Mouse (Mus musculus) ovary, postnatal 10 days (tissue): Measurements from ENCODE around the gene Gja1.

Experiments
- DNase-seq: peaks from one replicate; pipeline ENCODE4 v3.0.0; 2022; ENCODE audit warnings: low spot score

Gene Gja1

DNA sequence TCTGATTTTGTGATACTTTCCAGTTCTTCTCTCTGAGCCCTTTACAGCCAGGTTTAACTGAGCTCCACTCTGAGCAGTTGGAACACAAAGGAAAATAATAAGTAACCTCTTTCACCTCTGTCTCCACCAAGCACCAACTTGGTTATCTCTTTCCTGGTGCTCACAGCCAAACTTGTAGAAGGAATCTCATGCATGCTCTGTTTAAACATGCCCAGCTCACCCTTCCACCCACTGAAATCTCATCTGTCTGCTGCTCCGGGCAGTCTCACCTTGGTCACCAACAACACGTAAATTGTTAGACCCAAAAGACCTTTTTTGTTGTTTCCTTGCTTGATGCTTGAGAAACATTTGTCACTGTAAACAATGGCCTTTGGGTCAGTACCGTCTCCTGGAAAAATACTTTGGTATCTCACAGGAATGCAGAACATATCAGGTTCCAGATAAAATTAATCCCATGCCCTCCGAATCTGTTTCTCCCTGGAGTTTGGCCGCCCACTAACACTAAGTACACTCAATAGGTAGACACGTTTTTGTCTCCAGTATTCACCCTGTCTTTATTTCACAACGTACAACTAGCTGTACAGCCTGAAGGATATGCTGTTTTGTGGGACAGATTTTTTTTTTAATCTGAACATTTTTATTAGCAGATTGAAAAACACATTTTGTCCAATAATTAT lies 38.9 kb downstream of the Gja1 start:
- DNase-seq, result no peak

DNA sequence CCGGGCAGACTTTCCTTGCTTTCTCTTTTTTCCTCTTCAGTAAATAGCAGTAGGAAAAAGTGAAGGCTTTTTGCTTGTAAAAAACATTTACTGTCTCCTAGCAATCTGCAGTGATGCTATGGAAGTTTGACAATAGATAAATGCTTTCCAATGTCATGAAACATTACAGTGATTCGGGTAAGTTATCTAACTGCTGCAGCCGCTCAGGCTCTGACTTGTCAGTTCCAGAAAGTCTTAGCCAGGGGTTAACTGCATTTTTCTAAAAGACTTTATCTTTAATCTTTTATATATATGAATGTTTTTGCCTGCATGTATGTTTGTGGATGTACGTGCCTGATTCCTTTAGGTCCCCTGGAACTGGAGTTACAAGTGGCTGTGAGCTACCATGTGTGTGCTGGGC lies 45.4 kb downstream of the Gja1 start:
- DNase-seq, result no peak

DNA sequence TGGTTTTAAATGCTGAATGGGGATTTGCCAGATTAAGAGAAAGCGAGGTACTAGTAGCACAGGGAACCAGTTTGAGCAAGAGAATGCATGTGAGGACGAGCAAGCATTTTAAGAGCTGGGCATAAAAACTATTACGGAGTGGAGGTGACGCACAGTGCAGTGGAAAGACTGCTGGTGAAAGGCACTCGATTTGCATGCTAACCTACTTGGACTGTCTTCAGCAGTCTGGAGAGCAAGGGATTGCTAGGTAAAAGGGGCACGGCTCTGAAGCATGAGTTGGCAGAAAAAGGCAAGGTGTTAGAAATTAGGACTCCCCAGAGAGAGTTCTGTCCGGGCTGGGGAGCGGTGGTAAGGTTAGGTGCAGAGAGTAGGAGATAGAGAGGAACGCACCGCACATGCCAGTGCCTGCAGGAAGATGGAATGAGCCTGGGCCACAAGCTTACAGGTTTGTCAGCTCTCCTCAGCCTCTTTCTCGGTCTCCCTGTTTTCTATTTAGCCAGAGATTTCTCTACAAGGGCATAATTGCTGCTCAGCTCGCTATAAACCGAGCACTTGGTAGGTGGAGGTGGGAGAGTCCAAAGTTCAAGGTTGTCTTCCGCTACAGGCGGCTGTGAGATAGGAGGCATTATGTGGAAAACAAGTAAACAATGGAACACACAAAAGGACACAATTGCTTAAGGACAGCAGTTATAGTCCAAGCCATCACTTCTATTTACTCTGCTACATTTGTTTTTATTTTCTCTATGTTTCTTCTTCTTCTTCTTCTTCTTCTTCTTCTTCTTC lies 48.1 kb downstream of the Gja1 start:
- no peak for DNase-seq

DNA sequence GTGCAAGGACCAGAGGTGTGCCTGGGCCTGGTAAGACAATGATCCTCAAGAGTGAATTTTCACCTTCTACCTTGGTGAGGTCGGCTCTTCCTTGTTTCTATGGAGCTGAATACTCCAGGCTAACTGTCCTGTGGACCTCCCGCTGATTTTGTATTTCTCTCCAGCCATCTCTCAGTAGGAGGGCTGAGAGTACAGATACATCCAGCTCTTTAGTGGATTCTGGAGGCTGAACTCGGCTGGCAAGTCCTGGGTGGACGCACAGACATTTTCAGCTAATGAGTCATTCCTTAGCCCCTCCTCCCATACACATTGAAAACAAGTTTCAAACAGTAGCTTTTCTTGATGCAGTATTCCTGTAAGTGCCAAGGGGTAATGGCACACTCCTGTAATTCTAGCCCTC lies 49.2 kb downstream of the Gja1 start:
- no peak for DNase-seq

DNA sequence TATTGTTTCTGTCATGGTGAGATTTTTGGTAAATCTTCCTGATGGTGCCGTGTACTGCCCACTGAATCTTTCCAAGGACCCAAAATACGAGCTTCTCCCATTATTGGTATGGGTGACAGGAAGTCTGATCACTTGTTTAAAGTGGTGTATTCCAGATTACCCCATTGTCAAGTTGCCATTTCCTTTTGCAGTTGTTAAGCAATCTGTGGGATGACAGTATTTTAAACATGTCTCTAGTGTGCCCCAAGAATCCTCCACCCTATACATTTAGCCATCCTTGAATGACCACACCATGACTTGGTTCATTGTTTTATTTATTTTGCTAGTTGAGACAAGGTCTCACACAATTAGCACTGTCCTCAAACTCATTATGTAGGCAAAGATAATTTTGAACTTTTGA lies 50.3 kb downstream of the Gja1 start:
- DNase-seq, result no peak

DNA sequence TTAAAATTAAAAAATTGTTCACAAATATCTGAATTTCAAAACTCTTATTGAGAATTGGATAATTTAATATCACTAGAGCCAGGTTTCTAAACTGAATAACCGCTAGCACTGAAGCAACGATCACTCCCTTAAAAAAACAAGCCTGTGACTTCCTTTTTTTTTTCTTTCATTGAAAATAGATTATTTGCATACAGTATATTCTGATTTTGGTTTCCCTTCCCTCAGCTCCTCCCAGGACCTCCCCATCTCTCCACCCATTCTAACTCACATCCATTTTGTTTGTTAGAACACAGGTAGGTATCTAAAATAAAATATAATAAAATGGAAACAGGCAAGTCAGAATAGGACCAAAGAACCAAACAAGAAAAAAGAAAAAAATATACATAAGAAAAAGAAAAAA lies 50.7 kb downstream of the Gja1 start:
- no peak for DNase-seq

DNA sequence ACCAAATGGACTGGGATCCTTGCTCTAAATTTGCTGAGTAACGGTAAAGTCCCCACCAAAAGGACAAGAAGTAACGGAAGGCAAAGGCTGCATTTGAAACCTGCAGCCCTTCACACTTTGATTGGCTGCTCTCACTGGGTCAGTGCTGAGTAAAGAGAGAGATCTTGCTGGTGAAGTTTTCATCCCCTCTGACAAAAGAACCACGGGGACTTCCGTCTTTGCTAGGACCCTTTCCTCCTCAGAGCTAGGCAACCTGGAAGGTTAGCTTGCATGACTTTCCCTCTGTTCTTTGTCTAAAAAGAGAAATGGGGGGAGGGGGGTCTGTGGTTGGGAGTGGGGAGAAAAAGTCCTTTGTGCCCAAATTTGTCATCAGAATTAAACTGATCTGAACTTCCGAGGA lies 51.9 kb downstream of the Gja1 start:
- no peak for DNase-seq

DNA sequence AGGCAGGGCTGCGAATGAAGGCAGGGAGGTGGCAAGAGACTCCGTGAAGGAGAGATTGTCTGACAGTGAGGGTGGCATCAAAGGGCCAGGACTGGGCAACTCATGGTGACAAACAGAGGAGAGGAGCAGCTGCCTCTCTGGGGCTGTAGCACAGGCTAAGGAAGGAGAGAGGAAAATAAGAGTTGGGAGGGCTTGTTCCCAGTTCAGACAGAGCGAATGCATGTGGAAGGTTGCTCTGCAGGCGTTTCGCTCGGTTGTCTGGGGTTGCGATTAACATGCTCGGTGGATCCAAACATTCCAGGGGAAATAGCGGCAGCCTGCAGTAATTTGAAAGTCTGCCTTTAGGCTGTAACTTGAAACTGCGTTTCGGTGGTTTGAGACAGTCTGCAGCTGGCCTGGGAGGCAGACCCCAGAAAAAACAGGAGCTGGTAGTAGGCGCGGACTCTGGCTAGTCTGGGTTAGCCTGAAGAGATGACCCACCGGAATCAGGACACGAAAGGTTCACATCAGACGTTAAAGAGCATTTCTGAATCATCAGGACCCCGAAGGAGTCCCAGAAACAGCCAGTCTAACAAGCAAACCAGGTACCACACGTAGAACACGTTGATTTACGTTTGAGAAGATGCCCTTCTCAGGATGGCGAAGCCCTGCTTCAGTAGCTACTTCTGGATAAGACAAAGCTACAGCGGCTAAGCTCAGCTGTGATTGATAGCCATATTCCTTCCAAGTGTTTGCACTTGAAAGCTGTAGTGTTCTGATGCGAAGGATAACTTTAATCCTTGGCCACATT lies 54.7 kb downstream of the Gja1 start:
- no peak for DNase-seq

DNA sequence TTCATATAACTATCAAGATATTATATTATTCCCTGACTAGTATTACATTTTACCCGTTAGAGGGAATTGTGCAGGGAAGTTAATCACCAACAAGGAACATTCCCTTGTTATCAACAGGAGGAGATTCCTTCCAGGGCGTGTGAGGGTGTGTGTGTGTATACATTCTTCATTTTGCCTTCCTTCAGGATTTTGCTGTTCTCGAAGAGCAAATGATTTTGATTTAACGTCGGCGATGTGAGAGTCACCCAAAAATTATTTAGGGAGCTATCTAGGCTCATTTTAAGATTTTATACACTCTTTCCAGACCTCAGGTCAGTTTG lies 55.2 kb downstream of the Gja1 start:
- DNase-seq, result no peak

DNA sequence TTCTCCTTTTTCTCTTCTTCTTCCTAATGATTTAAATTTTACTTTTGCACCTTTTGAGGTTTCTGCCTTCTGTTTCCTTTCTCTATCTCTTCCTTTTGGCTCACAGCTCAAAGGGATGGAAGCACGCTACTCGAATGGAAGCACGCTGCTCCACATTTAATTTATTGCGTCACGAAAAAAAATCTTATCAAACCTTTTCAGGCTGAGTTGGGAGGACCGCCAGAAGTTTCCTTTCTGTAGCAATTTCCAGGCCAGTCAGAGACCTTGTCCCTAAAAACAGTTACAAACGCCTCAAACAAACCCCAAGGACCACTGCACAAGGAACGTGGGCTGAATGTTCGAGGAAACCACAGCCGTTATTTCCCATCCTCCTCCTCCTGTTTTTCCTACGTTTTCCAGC lies 60.2 kb downstream of the Gja1 start:
- DNase-seq, result no peak

DNA sequence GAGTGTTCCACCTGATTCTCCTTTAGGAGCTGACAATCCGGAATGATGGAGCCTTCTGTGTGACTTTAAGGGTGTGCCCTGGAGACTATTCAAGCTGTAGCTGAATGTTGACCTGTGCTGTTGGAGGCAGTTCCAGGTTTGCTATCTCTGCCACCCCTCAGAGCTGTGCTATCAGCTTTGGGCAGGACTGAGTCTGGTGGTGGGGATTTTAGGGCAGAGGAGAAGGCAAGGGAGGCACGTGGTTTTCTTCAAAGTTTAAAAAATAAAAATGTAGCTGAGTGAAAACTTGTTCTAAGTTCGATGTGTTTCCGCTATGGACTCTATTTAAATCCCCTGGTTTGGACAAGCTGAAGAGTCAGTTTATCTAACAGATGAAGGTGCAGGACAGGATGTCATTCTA lies 62.5 kb downstream of the Gja1 start:
- no peak for DNase-seq

DNA sequence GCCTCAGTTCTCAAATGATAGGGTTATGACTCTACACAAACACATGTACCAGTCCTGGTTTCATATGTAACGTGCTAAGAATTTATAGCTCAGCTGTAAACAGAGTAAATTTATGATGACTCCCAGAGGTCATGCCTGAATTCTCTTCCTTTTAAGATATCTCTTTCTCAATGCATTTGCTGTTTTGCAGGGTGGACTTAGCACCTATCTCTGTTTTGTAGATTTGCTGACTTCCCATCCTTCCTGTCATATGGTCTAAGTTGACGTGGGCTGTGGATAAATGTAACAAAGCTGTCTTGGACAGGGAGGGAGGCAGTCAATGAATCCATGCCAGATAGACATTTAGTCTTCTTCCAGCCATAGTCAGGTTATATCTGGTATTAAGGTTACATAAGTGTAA lies 67.3 kb downstream of the Gja1 start:
- DNase-seq, result no peak

DNA sequence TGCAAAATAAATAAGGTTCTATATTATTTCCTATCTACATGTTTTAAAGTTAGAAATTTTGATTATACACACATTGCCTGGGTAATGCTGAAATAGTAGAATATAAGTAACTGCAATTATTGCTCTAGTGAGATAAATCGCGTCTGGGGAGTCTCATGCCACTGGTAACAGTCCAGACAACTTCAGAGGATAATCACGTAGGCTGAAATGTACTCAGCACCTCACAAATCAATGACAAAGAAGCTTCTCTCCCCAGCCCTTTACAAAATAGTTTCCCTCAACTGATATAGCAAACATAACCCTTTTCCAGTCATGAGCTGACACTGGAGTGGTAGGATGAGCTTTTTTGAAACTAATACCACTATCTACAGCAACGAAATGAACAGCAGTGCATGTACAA lies 71.9 kb downstream of the Gja1 start:
- DNase-seq, result no peak
